8 mouse cellular contexts compared by ENCODE assay signal in genomic region chr7:80339371-80339770, GRCm38 (mm10). TPM values are rescaled to one million over a fixed set of nuclear protein-coding genes. Genes with fewer than 3 reads are reported as not detected.
DNase-seq lines count a peak whose midpoint lies in the region; ATAC-seq lines count a peak whose summit lies in the region.

No protein-coding gene starts in this region.

- ATAC-seq in megakaryocyte, adult 5-6 weeks (ENCODE audit: poor library complexity, severe bottlenecking), result no peak
- no peak for ATAC-seq in limb, embryonic 13.5 days (ENCODE audit: low FRiP score, low read depth)
- 0 out of 2 replicates have a peak, but pooled peaks have one; percentile 13 for ATAC-seq in midbrain, embryonic 15.5 days (replicated peaks)

- peak overlapping the region; percentile 95 for H3K4me2 ChIP-seq in limb, embryonic 13.5 days (replicated peaks)
- H3K4me2 ChIP-seq in midbrain, embryonic 15.5 days, result peak overlapping the region; percentile 90

- no peaks in the 10 kb centered on the region for H3K9me3 ChIP-seq in megakaryocyte, embryonic 14.5 days
- no peaks in the 10 kb centered on the region for H3K9me3 ChIP-seq in limb, embryonic 13.5 days
- H3K9me3 ChIP-seq in midbrain, embryonic 15.5 days, result no peaks in the 10 kb centered on the region

- no peaks in the 10 kb centered on the region for H3K27me3 ChIP-seq in megakaryocyte, embryonic 14.5 days (replicated peaks)
- H3K27me3 ChIP-seq in limb, embryonic 13.5 days, result no peaks in the 10 kb centered on the region
- H3K27me3 ChIP-seq in midbrain, embryonic 15.5 days (replicated peaks), result no peaks in the 10 kb centered on the region

- DNase-seq in cerebellum, postnatal 14 days, result peak; percentile 63
- DNase-seq in heart, postnatal 10 days, result peak; percentile 40 to 46
- peak; percentile 19 for DNase-seq in yolk sac, embryonic 10.5 days (ENCODE audit: low spot score)
- DNase-seq in ovary, postnatal 36 days (ENCODE audit: low spot score), result no peak

- H3K36me3 ChIP-seq in megakaryocyte, embryonic 14.5 days (replicated peaks; ENCODE audit: low read length), result peaks cover 45% of the 10 kb centered on the region
- H3K36me3 ChIP-seq in limb, embryonic 13.5 days, result peaks cover 36% of the 10 kb centered on the region
- peaks cover 26% of the 10 kb centered on the region for H3K36me3 ChIP-seq in midbrain, embryonic 15.5 days (replicated peaks)

- H3K4me1 ChIP-seq in megakaryocyte, embryonic 14.5 days, result peaks cover 81% of the 10 kb centered on the region
- H3K4me1 ChIP-seq in limb, embryonic 13.5 days, result peaks cover 36% of the 10 kb centered on the region
- H3K4me1 ChIP-seq in midbrain, embryonic 15.5 days, result peaks cover 58% of the 10 kb centered on the region

- 9% methylated on average over 17 of the region's 17 CpGs for WGBS in limb, embryonic 13.5 days
- WGBS in midbrain, embryonic 15.5 days, result 6% methylated on average over 17 of the region's 17 CpGs

- peak overlapping the region; percentile 84 for H3K9ac ChIP-seq in limb, embryonic 13.5 days
- peak overlapping the region; percentile 74 for H3K9ac ChIP-seq in midbrain, embryonic 15.5 days

- intact Hi-C loops in heart, postnatal 10 days (cut with DNase I), result no loop called here

- H3K4me3 ChIP-seq in megakaryocyte, embryonic 14.5 days (replicated peaks), result peak overlapping the region; percentile 93
- peak overlapping the region; percentile 65 for H3K4me3 ChIP-seq in limb, embryonic 13.5 days
- H3K4me3 ChIP-seq in midbrain, embryonic 15.5 days, result peak overlapping the region; percentile 68

- H3K27ac ChIP-seq in limb, embryonic 13.5 days, result no peak overlapping the region; the same call in 1 of the 2 replicates
- peak overlapping the region; percentile 79 for H3K27ac ChIP-seq in midbrain, embryonic 15.5 days

RNA-seq across cellular contexts. Expression of gene Unc45a, which starts 1.4 kb away (rescaled TPM):
- 37.4 and 78.5 TPM in 2 replicates for polyA plus RNA-seq in megakaryocyte, embryonic 14.5 days (2012; ENCODE audit: insufficient read depth, low replicate concordance)
- total RNA-seq in megakaryocyte, adult 5-6 weeks (2015), result 4.1 and 4.7 TPM in 2 replicates
- total RNA-seq in megakaryocyte, adult 5-6 weeks (2017), result 7.2 and 13.0 TPM in 2 replicates
- 10 to 100 TPM; 17.9 to 18.9 TPM for total RNA-seq in heart, postnatal 10 days (2021)
- 49.7 and 50.4 TPM in 2 replicates for polyA plus RNA-seq in limb, embryonic 13.5 days (2015; fragmentation: Nextera tagmentation; extraction: Ambion mirVana)
- polyA plus RNA-seq in midbrain, embryonic 15.5 days (2015; fragmentation: Nextera tagmentation; extraction: Ambion mirVana), result 60.2 and 62.0 TPM in 2 replicates

RNA-seq across cellular contexts. Expression of gene Hddc3, which starts 3.5 kb away (rescaled TPM):
- polyA plus RNA-seq in megakaryocyte, embryonic 14.5 days (2012; ENCODE audit: insufficient read depth, low replicate concordance), result 17.4 and 104 TPM in 2 replicates
- total RNA-seq in megakaryocyte, adult 5-6 weeks (2015), result 6.7 and 8.5 TPM in 2 replicates
- 6.1 and 11.1 TPM in 2 replicates for total RNA-seq in megakaryocyte, adult 5-6 weeks (2017)
- total RNA-seq in heart, postnatal 10 days (2021), result 10 to 100 TPM; 33.1 to 35.5 TPM
- polyA plus RNA-seq in limb, embryonic 13.5 days (2015; fragmentation: Nextera tagmentation; extraction: Ambion mirVana), result 21.5 and 23.5 TPM in 2 replicates
- 22.1 and 26.4 TPM in 2 replicates for polyA plus RNA-seq in midbrain, embryonic 15.5 days (2015; fragmentation: Nextera tagmentation; extraction: Ambion mirVana)

RNA-seq across cellular contexts. Expression of gene Rccd1, which starts 15.1 kb away (rescaled TPM):
- polyA plus RNA-seq in megakaryocyte, embryonic 14.5 days (2012; ENCODE audit: insufficient read depth, low replicate concordance), result 4.7 and 5.0 TPM in 2 replicates
- 2.6 and 4.2 TPM in 2 replicates for total RNA-seq in megakaryocyte, adult 5-6 weeks (2015)
- total RNA-seq in megakaryocyte, adult 5-6 weeks (2017), result 7.3 and 10.3 TPM in 2 replicates
- total RNA-seq in heart, postnatal 10 days (2021), result 10 to 100 TPM in 1 of 2 experiments, 1 to 10 TPM in 1; 7.1 to 10.1 TPM
- polyA plus RNA-seq in limb, embryonic 13.5 days (2015; fragmentation: Nextera tagmentation; extraction: Ambion mirVana), result 12.3 and 12.4 TPM in 2 replicates
- 10.5 and 13.9 TPM in 2 replicates for polyA plus RNA-seq in midbrain, embryonic 15.5 days (2015; fragmentation: Nextera tagmentation; extraction: Ambion mirVana)

RNA-seq across cellular contexts. Expression of gene Man2a2, which starts 31.8 kb away (rescaled TPM):
- polyA plus RNA-seq in megakaryocyte, embryonic 14.5 days (2012; ENCODE audit: insufficient read depth, low replicate concordance), result 36.1 and 38.2 TPM in 2 replicates
- total RNA-seq in megakaryocyte, adult 5-6 weeks (2015), result 23.3 and 25.3 TPM in 2 replicates
- total RNA-seq in megakaryocyte, adult 5-6 weeks (2017), result 27.8 and 39.5 TPM in 2 replicates
- total RNA-seq in heart, postnatal 10 days (2021), result 10 to 100 TPM; 70.5 to 72.0 TPM
- polyA plus RNA-seq in limb, embryonic 13.5 days (2015; fragmentation: Nextera tagmentation; extraction: Ambion mirVana), result 22.0 and 24.4 TPM in 2 replicates
- 26.4 and 28.2 TPM in 2 replicates for polyA plus RNA-seq in midbrain, embryonic 15.5 days (2015; fragmentation: Nextera tagmentation; extraction: Ambion mirVana)

RNA-seq across cellular contexts. Expression of gene Prc1, which starts 45.1 kb away (rescaled TPM):
- 5.6 TPM in 1 of 2 replicates, not detected in the other for polyA plus RNA-seq in megakaryocyte, embryonic 14.5 days (2012; ENCODE audit: insufficient read depth, low replicate concordance)
- 151 and 153 TPM in 2 replicates for total RNA-seq in megakaryocyte, adult 5-6 weeks (2015)
- total RNA-seq in megakaryocyte, adult 5-6 weeks (2017), result 210 and 224 TPM in 2 replicates
- 10 to 100 TPM; 40.0 to 43.7 TPM for total RNA-seq in heart, postnatal 10 days (2021)
- 109 and 123 TPM in 2 replicates for polyA plus RNA-seq in limb, embryonic 13.5 days (2015; fragmentation: Nextera tagmentation; extraction: Ambion mirVana)
- polyA plus RNA-seq in midbrain, embryonic 15.5 days (2015; fragmentation: Nextera tagmentation; extraction: Ambion mirVana), result 33.8 and 39.8 TPM in 2 replicates
